Mouse (Mus musculus): ENCODE measurements at regions not wholly inside any gene's neighbourhood (a gene's known extent, or its start where the extent isn't known, plus 50 kb on each side); places are given as distances from the start of the nearest gene placed in this dataset.

GRCm38 (mm10) chr10:15172558-15172957 is 454.5 kb upstream of the Gje1 start:
- no peak for TF ChIP-seq POLR2A (IDR thresholded peaks at IDR 0.05; ENCODE audit: low read depth, low read length)
- TF ChIP-seq CTCF (IDR thresholded peaks at IDR 0.05; ENCODE audit: borderline replicate concordance, insufficient read depth, low read length), result no peak

Measured in embryonic fibroblast, embryonic 13.5 days (primary cell).